Mouse (Mus musculus) cerebellum, adult 11-12 months (tissue): ENCODE measurements at regions not wholly inside any gene's neighbourhood (a gene's known extent, or its start where the extent isn't known, plus 50 kb on each side); places are given as distances from the start of the nearest gene placed in this dataset.

Experiments used
- DNase-seq: peaks from one replicate; pipeline ENCODE4 v3.0.0; 2022

DNA sequence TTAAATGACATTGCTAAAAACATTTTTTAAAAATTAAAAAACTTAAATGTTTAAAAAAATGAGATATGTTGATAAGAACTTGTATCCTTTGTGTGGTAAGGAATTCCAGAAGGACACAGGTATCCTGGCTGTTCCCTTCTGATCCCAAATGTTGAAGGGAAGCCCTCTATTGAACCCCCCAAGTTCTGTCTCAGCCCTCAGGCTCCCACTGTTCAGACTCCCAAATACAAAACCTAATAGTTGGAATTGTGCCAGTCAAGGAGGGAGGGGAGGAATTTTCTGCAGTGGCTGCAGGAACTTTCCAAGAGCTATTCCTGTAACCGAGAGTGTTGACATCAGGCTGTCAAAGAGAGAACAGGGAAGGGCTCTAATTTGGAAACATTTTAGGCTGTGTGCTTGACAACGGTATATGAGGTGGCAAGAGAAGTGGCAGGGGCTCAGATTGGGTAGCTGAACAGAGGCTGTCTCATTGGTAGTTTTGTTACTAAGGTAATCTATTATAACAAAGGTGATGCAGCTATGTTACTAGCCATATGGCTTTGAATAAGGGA is 843.8 kb upstream of the A1bg start:
- no peak for DNase-seq

DNA sequence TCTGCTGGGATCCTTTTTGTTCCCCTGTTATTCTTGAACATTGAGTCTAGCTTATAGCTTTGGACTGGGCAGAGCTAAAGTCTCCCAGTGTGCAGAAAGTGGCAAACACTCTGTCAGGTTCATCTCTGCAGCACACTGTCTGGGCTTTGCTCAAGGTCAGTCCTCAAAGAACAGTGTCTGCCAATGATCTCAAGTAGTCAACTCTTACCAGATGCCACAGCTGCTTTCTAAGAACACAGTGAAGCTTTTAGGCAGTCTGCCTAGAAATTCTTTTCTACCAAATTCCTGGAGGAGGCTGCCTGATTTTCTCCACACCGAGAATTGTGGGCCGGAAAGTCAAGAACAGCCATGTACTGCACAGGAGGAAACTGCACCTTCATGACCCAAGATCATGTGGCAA is 831.0 kb upstream of the A1bg start:
- no peak for DNase-seq

DNA sequence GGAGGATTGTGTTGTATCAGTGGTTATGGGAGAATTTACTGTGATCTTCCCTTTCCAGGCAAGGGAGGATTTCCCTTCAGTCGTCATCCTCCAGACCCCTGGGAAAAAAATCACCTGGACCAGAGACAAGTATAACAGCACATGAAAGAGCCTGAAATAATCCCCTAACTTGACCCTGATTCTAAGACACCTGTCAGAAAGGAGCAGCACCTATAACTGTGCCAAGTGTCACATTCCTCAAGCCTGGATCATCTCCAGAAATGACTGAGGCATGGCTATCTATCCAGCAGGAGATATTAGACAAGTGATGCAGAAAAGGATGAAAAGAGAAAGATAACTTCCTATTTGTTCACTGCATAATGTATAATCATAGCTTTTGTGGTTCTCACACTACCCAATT is 800.9 kb upstream of the A1bg start:
- no peak for DNase-seq

DNA sequence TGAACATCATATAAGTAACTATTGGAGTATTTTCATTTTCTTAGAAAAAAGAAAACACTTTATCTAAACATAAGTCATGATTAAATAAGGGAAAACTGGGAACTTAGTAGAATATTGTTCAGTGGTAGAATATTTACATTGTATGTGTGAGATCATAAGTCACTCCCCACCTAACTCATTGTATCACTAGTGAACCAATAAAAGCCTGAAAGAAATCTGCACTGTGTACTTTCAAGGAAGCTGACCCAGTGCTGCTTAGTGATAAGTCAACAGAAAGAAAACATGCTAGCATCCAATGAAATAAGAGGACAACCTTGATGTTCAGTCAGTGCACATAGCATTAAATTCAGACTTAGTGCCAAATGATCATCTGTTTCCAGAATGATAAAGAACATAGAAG is 795.7 kb upstream of the A1bg start:
- DNase-seq, result no peak

DNA sequence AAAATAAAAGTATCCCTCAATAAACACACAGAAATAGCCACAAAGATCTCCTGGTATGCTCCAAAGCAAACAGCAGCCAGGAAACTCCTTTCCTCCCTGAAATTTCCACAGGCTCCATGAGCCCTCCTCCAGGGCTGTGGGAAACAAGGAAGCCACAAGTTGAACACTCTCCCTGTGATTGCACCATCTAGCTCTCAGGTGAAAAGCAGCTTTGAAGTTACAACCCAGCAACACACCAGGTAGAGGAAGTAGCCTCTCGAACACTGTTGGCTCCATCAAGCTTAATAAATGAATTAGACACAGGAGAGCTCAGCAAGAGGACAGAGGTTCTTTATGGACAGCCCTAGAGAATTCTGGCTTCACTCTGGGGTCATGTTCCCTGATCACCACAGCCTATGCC is 794.4 kb upstream of the A1bg start:
- DNase-seq, result no peak

DNA sequence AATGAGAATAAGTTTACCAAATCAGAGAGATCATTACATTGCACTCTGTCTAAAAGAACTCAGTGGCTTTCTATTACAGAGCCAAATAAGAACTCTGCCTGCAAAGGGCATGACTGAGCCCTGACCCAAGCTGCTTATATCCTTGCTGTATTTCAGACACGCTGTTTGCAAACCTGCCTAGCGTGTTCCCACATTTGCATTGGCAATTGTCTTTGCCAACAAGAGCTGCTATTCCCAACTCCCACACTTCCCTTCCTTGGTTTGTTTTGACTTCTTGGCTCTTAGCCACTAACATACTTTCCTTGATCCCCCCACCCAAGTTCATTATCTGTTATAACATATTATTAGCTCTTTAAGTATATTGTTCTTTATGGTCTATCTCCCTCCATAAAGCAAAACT is 791.1 kb upstream of the A1bg start:
- no peak for DNase-seq

DNA sequence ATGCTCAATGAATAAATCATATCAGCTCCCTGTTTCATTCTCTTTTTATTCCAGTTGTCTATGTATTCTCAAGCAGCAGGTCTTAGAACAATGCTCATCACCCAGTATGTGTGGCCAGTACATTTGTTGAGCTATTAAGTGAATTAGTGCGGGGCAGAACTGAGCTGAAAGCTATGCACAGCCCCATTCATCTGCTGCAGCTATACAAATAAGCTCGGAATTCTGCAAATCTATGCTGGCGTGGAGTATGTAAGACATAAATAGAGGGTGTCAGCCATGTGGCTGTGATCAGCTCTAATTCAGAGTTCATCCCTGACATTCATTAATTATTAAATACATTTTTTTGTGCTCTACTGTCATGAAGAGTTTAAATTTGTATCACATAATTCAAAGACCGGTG is 786.1 kb upstream of the A1bg start:
- DNase-seq, result no peak

DNA sequence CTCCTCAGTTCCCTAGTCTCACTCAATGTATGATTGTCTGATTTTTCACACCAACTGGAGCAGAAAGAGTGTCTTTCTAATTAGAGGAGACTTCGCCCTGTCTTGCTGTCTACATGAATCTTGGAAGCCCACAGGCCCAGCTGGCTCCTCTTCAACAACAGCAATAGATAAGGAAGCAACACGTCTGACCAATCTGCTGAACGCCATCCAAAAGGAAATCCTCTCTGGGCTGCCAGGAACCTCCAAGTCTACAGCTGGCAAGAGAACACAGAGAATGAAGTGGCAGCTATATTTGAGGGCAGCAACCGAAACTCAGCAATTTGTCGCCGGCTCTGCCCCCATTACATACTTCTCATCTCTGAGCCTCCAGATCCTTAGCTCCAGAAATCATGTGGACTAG is 785.1 kb upstream of the A1bg start:
- no peak for DNase-seq

DNA sequence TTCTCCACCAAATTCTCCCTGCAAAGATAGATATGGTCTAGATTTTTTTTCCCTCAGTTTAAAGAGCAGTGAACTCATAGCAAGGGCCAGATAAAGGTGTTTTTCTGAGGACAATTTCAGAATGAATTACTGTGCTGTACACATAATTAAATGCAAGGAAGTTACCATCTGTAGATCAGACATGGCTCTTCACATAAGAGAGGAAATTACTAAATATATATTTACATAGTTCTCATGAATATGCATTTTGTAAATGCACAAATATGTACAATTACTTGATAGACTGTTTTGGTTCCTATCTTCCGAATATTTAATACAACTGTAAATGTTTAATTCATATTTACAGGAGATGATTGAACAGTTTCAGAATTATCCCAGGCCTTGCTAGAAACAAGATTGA is 769.9 kb upstream of the A1bg start:
- no peak for DNase-seq

DNA sequence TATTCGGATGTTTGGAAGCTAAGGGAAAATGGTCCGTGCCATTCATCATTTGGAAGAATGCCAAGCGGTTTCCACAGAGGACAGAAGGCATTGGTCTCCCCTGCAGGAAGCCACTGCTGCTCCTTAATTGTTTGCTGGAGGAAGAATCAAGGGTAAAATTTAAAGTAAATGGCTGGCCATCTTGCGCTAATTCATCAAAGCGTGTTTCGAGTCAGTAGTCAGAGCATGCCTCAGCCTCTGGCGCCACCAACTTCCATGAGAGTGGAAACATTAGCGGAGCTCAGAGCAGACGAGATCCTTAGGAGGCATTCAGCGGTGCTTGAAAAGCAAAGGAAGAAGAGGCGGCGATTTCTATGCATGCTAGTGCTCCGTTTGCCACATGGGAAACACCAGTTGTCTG is 767.6 kb upstream of the A1bg start:
- peak; percentile 28 for DNase-seq

DNA sequence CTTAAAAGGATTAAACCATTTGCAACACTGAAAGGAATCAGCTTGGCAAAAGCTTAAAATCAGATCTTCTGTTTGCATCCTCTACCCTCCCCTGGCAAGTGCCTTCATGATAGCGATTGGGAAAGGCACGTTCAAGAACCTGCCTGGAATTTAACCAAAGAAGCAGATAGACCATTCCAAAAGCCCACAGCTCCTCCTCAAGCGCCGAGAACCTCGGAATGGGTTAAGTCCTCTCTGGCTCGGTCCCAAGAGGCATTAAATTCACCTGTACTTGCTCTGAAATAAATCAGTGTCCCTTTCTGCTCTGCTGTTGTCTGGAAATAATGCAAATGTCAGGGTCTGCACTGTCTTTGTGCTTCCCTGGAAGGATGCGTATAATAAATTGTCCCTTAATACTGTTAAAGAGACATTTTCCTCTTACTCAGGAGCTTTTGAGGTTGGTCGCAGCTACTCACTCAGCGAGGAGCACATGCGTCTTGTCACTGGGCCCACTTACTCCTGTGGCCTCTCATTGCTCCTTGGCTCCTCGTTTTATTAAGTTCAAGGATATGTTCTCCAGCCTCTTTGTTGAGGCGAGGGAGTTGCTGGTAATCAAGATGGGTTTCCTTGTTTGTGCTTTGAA is 767.1 kb upstream of the A1bg start:
- no peak for DNase-seq

DNA sequence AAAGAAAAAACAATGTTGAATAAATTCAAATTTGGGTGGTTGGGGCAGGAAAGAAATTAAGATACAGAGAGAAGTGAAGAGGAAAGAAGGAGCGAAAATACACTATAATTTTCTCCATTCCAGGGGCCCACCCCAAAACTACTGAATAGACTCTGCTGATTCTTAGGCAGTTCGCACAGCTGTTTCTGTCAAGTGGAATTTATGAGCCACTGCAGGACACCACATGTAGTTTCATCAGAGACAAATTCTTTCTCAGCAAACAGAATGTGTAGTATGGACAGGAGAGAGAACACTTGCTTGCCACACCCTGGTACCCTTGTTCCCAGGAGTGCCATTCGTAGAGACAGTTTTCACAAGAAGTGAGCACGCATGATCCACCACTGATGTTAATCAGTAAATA is 760.2 kb upstream of the A1bg start:
- DNase-seq, result no peak

DNA sequence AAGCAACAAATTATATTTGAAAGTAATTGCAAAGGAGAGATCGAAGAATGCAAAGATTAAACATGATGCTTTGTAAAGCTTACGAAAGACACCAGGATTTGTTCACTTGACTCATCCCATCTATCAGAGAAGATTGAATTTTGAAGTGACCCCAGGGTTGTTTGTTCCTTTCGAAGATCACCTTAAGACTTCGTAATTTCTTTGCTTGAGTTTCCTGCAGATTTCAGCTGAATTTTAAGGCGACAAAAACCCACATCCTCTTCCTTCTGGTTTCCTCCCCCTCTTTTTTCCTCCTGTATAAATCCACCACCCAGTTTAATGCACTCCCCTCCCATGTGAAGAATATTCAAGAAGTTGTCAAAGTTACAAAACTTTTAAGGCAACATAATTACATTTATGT is 747.7 kb upstream of the A1bg start:
- no peak for DNase-seq

DNA sequence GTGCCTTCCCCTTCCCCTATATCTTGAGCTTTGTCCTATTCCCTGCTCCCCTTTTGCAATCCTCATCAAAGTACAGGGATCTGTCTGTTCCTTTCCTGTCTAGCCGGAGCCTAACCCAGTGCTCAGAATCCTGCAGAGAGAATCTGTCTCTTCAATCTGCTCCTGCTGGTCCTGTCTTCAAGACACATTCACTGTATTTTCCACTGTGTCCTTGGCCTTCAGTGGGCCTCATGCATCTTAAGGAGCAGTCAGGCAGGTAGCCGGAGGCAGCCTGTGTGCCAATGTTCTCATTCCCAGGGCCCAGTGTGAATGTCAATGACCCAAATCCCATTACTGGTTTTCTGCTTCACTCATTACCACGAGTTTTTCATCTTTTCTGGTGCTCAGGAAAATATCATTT is 737.8 kb upstream of the A1bg start:
- peak; percentile 47 for DNase-seq

DNA sequence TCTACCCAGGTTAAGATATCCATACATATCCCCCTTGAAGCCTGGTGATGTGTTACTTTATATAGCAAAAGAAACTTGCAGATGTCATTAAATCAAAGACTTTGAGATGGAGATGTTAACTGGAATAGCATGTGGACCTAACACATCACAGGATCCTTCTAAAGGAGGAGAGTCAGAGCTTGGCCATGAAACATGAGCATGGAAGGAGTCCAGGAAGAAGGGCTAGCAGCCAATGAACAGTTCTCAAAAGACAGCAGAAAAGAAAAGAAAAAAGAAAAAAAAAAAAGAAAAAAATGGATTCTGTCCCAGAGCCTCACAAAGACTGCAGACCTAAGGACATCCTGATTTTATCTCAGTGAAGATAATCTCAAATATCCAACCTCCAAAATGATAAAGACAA is 734.1 kb upstream of the A1bg start:
- DNase-seq, result no peak

DNA sequence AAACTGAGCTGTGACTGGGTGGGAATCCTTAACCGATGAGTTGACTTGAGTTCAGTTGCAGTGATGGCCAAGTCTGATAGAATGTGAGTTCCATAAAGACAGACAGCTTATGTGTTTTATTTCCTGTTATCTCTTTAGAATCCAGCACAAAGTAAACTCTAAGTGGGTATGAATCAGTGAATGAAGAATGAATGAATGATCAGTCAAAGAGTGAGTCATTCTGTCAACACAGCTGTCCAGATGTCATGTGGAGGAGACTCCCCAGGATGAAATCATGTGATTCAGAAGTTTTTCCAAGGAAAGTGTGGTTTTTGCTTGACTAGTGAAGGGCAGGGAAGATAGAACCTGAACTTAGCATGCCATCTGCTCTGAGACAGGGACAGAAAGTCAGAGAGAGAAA is 732.0 kb upstream of the A1bg start:
- DNase-seq, result no peak

DNA sequence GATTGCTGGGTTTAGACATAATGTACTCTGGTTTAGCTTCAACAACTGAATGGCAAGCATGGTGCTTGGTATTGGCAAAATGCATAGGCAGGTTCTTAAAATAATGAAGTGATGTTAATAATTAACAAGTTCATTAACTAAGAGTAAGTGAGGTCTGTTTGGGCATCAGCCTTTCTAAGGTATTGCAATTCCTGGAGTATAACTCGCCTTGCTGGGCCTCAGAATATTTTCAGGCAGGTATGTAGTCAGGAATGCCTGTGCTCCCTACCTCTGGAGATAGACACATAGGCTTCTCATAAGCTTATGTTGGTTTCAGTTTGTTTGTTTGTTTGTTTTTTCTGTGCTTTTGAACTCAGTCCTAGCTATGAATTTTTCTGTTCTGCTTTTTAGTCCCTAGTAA is 731.0 kb upstream of the A1bg start:
- DNase-seq, result no peak

DNA sequence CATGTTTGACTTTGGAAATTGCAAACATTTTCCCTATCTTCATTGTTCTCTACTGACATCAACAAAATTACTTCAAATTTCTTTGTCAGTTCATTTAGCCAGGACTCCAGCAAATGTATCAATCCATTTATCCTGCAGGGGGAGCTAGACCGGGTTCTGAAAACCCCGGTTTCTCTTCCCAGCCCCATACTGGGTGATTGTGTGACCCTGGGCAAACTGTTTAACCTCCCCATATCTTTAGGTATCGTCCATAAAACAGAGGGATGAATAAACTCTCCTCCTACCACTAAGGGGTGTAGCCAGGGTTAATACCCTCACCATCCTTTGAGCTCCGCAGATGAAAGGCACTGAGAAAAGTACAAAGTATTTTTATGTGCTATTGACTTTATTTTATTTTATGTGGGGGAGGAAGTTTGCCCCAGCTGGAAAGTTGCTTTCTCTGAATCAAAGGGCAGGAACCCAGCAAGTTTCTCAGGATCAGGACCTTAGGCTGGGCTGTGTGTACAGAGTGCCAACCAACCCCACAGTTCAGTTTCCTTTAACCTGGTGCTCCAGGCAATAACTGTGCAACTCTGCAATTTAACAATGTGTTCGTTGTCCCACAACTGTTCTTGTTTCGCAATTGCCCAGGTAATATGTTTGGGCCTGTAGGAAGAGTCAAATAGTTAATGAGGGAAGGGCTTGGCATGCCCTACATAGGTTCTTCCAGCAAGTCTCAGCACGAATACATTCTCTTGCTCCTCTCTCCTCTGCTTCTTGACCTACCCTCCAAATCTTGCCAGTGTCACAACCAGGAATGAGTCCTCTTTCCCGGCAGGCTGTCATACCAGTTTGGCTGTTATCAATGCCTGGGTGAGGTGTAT is 696.1 kb upstream of the A1bg start:
- DNase-seq, result no peak

DNA sequence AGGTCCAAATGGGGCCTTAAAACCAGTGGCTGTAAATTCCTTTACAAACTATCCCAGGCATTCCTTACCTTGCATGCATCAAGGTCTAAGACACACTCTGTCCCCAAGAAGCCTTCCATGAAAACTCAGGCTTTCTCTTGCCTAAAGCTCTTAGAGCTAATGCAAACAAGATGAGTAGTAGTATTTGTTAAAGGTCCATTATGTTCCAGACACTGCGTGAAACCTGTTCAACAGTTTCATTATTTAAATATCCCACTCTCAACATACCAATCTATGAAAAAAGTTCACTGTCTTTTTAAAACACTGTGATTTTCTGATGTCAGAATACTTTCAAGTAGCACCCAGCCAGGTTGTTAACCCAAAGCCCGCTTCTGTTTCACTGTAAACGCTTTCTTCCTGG is 687.9 kb upstream of the A1bg start:
- DNase-seq, result no peak

DNA sequence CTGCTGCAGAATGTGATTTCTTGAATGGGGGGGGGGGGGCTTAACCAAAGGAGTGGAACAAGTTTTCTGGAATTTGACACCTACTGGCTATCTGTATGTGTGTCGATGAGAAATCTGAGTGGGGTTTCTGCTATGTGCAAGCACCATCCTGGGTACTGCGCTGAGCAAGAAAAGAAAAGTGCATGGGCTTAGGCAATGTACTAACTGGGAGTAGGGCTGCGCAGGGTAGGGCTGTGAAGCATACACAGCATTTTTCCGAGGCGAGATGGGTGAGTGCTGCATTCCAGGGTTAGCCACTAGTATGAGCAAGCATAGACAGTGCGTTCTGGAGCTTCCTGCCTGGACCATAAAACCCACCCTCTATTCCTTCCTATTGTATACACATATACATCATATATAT is 686.8 kb upstream of the A1bg start:
- no peak for DNase-seq

DNA sequence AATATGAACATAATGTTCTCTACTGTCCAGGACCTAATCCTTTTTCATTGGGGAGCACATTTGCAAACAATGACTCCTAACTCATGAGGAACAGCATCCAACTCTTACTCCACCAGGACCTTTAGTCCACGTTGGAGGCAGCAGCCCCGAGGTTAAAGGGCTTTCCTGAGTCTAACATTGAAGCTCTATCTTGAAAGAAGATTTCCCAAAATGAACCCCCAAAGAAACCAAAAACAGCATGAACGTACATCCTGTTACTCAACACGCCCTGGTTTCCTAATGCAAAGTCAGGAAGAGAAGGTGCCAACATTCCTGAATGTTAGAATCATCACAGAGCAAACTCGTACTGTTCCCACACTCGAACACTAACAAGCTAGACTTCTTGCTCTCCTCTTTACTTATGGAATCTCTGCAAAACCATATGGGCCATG is 685.5 kb upstream of the A1bg start:
- DNase-seq, result no peak

DNA sequence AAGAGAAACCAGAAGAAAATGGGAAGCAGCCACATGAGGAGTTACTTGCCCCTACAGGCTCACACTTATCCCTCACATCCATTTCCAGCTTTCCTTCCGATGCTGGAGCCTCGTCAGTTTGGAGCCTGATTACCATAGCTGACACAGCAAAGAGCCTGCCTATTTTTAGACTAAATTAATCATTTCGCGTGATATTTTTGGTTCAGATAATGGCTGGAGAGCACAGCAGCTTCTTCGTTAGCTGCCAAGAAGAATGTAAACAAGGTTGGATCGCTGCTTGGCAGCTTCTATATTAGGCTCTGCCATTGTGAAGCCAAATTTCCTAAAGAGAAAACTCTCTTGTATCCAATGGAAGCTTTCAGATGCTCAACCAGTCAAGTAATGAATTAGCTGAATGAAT is 676.9 kb upstream of the A1bg start:
- DNase-seq, result no peak

DNA sequence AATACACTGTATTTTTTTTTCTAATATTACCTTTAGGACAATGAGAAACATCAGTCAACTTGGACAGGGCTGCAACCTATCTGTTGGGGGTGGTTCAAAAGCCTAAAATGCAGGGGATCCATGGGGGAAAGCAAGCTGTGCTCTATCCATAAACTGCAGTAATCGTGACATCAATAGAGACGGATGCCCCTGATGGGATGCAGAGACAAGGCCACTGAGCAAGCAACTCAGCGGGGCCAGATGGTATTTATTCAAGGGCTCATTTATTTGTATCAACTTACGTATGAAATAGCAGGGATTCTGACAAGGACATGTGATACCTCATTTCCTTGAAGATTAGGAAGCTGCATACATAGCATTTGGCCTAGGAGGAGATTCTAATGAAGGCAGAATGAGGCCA is 673.5 kb upstream of the A1bg start:
- peak; percentile 6 for DNase-seq

DNA sequence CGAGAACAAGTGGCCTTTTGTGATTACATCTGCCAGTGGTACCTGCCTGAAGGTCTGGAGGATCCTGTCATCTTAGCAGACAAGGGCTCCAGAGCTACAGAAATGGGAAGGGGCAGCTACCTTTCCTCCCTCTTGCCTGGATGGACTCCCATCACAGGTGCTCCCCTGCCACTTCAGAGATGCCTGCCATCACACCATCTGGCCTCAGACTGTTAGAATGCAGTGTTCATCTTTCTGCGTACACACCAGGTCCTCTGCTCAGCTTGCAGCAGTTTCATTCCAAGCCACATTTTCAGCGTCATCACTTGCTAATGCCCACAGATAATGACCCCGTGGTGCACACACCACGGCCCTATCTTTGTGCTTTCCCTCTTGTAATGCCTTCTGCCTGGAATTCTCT is 666.1 kb upstream of the A1bg start:
- no peak for DNase-seq

DNA sequence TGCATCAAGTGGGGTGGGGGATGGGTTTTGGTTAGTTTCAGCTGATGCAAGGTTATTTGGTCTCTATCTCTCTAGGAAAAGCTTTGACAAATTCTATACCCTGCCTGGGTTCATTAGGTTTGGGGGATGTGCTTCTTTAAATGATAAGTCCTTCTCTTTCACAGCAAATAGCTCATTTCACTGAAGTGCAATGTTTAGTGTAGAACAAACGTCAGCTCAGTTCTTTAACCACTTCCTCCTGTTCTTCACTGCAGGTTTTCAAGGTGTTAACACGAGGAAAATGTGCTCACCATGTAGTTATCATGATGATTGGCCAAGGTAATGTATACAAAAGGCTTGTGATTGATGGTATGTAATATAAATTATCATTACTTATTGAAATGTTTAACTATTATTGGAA is 659.5 kb upstream of the A1bg start:
- DNase-seq, result no peak
